Mouse (Mus musculus) myocyte (in vitro differentiated cells): ENCODE results near the gene Gm20696. TPM values are rescaled to one million over a fixed set of nuclear protein-coding genes. Genes with fewer than 3 reads are reported as not detected.

Experiments used
- H3K27me3 ChIP-seq: one replicate; pipeline ENCODE4 v1.6.1; 2011; ENCODE audit not compliant: control insufficient read depth, insufficient read depth, insufficient read length
- H3K36me3 ChIP-seq: one replicate; pipeline ENCODE4 v1.6.1; 2011; ENCODE audit not compliant: control insufficient read depth, insufficient read depth
- H3K4me2 ChIP-seq: one replicate; pipeline ENCODE4 v1.6.1; 2011; ENCODE audit warnings: low read depth, control low read depth
- H3K4me3 ChIP-seq: one replicate; pipeline ENCODE4 v1.5.1; 2011; ENCODE audit warnings: mild to moderate bottlenecking, control low read depth, moderate library complexity
- H3K79me2 ChIP-seq: one replicate; pipeline ENCODE4 v1.6.1; 2011; ENCODE audit not compliant: control insufficient read depth, insufficient read depth
- H3ac ChIP-seq: one replicate; pipeline ENCODE4 v1.6.1; 2011; ENCODE audit not compliant: control insufficient read depth, insufficient read length
- CEBPB ChIP-seq: IDR thresholded peaks from 2 replicates; pipeline ENCODE4 v1.6.1; 2011; ENCODE audit warnings: mild to moderate bottlenecking, moderate library complexity; ENCODE audit not compliant: poor library complexity, insufficient read depth, severe bottlenecking
- E2F4 ChIP-seq: IDR thresholded peaks from one replicate; pipeline ENCODE4 v1.6.1; 2011; ENCODE audit warnings: mild to moderate bottlenecking, control low read depth, moderate library complexity; ENCODE audit not compliant: insufficient read depth
- MAX ChIP-seq: IDR thresholded peaks from one replicate; pipeline ENCODE4 v1.6.1; 2011; ENCODE audit warnings: low read depth, mild to moderate bottlenecking, control low read depth
- MYOD1 ChIP-seq, 3 experiments: IDR thresholded peaks; one replicate each; pipeline ENCODE4 v1.6.1; 2011; ENCODE audit warnings: control low read depth in 2 of 3, low read depth in 2 of 3, mild to moderate bottlenecking in 2 of 3, moderate library complexity in 1 of 3; ENCODE audit not compliant: insufficient read length in 2 of 3, control insufficient read depth in 1 of 3
- MYOG ChIP-seq, 3 experiments: IDR thresholded peaks; one replicate each; pipeline ENCODE4 v1.6.1; 2011; ENCODE audit warnings: control low read depth in 2 of 3, low read depth in 2 of 3, mild to moderate bottlenecking in 2 of 3; ENCODE audit not compliant: insufficient read length in 2 of 3, control insufficient read depth in 1 of 3, insufficient read depth in 1 of 3
- POLR2A ChIP-seq: IDR thresholded peaks from one replicate; pipeline ENCODE4 v1.6.1; 2011; ENCODE audit warnings: low read depth, mild to moderate bottlenecking, control low read depth, moderate library complexity; ENCODE audit not compliant: insufficient read length
- POLR2AphosphoS2 ChIP-seq: IDR thresholded peaks from one replicate; pipeline ENCODE4 v1.6.1; 2011; ENCODE audit warnings: low read depth, control low read depth; ENCODE audit not compliant: insufficient read length
- REST ChIP-seq: IDR thresholded peaks from one replicate; pipeline ENCODE4 v1.6.1; 2011; ENCODE audit warnings: mild to moderate bottlenecking, control low read depth, moderate library complexity; ENCODE audit not compliant: insufficient read depth, insufficient read length
- SRF ChIP-seq: IDR thresholded peaks from one replicate; pipeline ENCODE4 v1.6.1; 2011; ENCODE audit warnings: low read depth; ENCODE audit not compliant: control insufficient read depth, insufficient read length
- TCF12 ChIP-seq: IDR thresholded peaks from one replicate; pipeline ENCODE4 v1.6.1; 2011; ENCODE audit warnings: mild to moderate bottlenecking, control low read depth; ENCODE audit not compliant: poor library complexity, insufficient read depth, severe bottlenecking
- TCF3 ChIP-seq: IDR thresholded peaks from one replicate; pipeline ENCODE4 v1.6.1; 2011; ENCODE audit warnings: low read depth, control low read depth; ENCODE audit not compliant: insufficient read length
- USF1 ChIP-seq: IDR thresholded peaks from one replicate; pipeline ENCODE4 v1.6.1; 2011; ENCODE audit warnings: low read depth, mild to moderate bottlenecking, control low read depth, moderate library complexity
- polyA plus RNA-seq: library from polyadenylated mRNA; unstranded; fragments of >200 nt; fragmentation: generic; extraction: Trizol; gene quantifications from one replicate; pipeline ENCODE4 v1.2.1, GENCODE M21; 2012; ENCODE audit warnings: missing spikeins

Gm20696 gene
- polyA plus RNA-seq, 1 experiment: 0.13 TPM

DNA sequence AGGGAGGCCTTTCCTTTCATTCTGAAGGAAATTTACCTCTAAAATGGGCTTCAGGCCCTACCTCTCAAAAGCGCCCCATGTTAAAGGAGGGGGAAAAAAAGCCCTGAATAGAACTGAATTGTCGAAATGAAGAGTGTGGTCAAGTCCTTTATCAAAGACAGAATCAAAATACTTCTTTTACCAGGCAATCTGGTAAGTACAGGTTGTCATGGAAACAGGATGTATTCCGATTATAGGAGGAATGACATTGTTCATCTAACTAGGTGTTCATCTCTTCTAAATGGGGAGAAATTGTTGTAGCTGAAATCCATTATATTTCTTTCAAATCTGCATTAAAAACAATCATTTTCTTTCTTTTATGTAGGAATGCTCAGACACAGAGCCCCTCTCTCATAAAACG, 7.9 kb upstream of the Gm20696 start:
- Histone ChIP-seq H3ac (no peak overlapping the region), H3K36me3 (no peaks in the 10 kb centered on the region), H3K4me2 (no peak overlapping the region), H3K27me3 (peaks cover 22% of the 10 kb centered on the region), H3K4me3 (no peak overlapping the region), H3K79me2 (no peaks in the 10 kb centered on the region)
- no peak for TF ChIP-seq USF1
- TF ChIP-seq MAX: no peak
- TF ChIP-seq TCF3: no peak
- TF ChIP-seq MYOG (IDR thresholded peaks at IDR 0.05; ENCODE audit: control insufficient read depth in 1 of 3, insufficient read depth in 1 of 3, insufficient read length in 2 of 3, low read depth in 2 of 3): no peak
- no peak for TF ChIP-seq TCF12
- TF ChIP-seq POLR2A: no peak
- TF ChIP-seq POLR2AphosphoS2: no peak
- TF ChIP-seq CEBPB: no peak
- TF ChIP-seq SRF: no peak
- TF ChIP-seq MYOD1 (IDR thresholded peaks at IDR 0.05; ENCODE audit: control insufficient read depth in 1 of 3, insufficient read length in 2 of 3, low read depth in 2 of 3): no peak
- no peak for TF ChIP-seq REST
- TF ChIP-seq E2F4: no peak

DNA sequence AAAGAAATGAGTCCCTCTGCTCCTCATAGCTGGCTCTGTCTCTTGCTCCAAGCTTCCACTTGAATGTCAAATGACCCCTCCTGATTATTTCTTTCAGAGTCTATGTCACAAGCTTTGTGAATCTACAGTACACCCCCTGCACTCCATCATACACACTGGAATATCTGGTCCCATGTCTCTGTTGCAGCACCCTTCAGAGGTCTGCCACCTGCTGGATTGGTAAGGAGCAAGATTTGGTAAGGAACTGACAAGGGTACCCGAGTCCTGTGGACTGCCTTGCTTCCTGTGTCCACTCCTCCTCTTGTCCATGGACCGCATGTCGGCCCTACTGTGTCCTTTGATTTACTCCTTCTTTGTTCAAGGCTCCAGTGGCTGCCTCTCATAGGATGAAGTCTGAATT, 5.2 kb upstream of the Gm20696 start:
- TF ChIP-seq MYOG (IDR thresholded peaks at IDR 0.05; ENCODE audit: control insufficient read depth in 1 of 3, insufficient read depth in 1 of 3, insufficient read length in 2 of 3, low read depth in 2 of 3) (no peak), E2F4 (no peak), TCF12 (no peak), POLR2A (no peak), POLR2AphosphoS2 (no peak), CEBPB (no peak), REST (no peak), MAX (no peak), TCF3 (no peak), USF1 (no peak), SRF (no peak), MYOD1 (IDR thresholded peaks at IDR 0.05; ENCODE audit: control insufficient read depth in 1 of 3, insufficient read length in 2 of 3, low read depth in 2 of 3) (no peak)
- H3K36me3 ChIP-seq: no peaks in the 10 kb centered on the region
- H3K79me2 ChIP-seq: no peaks in the 10 kb centered on the region
- peaks cover 2% of the 10 kb centered on the region for H3K27me3 ChIP-seq
- no peak overlapping the region for H3ac ChIP-seq
- no peak overlapping the region for H3K4me3 ChIP-seq
- H3K4me2 ChIP-seq: no peak overlapping the region

DNA sequence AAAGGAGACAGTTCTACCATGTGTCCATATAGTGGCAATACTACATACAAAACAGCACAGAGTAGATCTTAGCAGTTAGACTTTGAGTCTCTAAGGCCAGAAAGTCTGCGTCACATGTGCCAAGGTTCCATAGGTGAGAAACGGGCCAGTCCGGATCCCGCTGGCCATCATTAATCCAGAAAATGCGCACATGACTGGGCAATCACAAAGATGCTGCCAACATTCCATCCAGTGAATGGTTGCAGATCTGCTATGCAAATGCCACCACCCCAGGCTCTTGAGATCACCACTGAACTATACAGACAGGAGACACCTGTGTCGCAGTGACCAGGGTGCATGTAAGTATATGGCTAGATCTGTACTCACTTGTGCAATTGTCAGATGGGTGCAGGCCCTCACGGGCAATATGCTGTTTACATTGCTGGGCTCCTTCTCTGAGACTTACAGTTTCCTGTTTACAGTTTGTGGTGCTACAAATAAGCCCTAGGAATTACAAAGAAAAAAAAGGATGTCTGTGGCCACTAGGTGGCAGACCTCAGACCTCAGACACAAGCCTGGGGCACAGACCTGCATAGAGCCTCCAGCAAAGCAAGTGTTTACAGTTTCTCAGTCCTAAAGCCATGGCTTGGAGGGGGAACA, 4.0 kb upstream of the Gm20696 start:
- no peak overlapping the region for H3K4me2 ChIP-seq
- no peaks in the 10 kb centered on the region for H3K27me3 ChIP-seq
- no peaks in the 10 kb centered on the region for H3K79me2 ChIP-seq
- H3ac ChIP-seq: no peak overlapping the region
- no peak for TF ChIP-seq POLR2AphosphoS2
- TF ChIP-seq TCF3: no peak
- no peak overlapping the region for H3K4me3 ChIP-seq
- H3K36me3 ChIP-seq: no peaks in the 10 kb centered on the region

DNA sequence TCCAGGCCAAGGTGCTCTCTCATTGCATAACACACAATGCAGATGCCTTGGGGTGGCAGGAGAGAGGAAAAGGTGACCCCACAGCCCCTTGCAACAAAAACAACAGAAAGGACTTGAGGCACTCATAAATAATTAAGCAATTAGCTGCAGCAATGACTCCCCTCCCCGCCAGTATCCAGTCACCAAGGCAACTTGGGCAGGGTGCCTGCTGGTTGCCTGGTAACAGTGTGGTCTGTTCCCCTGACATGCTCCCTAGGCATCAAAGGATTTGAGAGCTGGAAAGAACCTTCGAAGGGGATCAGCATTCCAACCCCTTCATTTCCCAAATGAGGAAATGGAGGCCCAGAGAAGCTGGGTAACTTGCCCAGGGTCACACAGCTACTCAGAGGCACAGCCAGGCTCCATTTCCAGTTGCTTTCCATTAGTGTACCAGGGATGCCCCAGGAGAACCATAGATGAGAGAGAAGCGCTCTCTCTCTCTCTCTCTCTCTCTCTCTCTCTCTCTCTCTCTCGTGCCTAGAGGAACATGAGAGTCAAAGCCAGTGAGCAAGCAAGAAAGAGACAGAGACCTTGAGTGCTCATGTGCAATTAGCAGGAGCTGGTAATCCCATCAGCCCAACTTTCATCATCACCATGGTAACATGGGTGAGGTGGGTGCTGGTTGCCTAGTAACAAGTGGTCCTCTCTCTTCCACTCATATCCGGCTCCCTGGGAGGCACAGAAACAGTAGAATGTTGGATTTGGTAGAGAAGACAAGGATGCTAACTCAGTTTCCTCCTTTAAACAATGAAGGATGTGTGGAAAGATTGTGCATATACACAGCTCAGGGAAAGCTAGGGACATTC, 3.1 kb upstream of the Gm20696 start:
- H3ac ChIP-seq: no peak overlapping the region
- TF ChIP-seq SRF: no peak
- TF ChIP-seq MYOG (IDR thresholded peaks at IDR 0.05; ENCODE audit: control insufficient read depth in 1 of 3, insufficient read depth in 1 of 3, insufficient read length in 2 of 3, low read depth in 2 of 3): no peak
- no peak for TF ChIP-seq REST
- TF ChIP-seq MYOD1 (IDR thresholded peaks at IDR 0.05; ENCODE audit: control insufficient read depth in 1 of 3, insufficient read length in 2 of 3, low read depth in 2 of 3): no peak
- no peak for TF ChIP-seq POLR2AphosphoS2
- no peak for TF ChIP-seq TCF12
- no peak overlapping the region for H3K4me3 ChIP-seq
- H3K27me3 ChIP-seq: no peaks in the 10 kb centered on the region
- no peaks in the 10 kb centered on the region for H3K79me2 ChIP-seq
- H3K36me3 ChIP-seq: no peaks in the 10 kb centered on the region
- no peak overlapping the region for H3K4me2 ChIP-seq

DNA sequence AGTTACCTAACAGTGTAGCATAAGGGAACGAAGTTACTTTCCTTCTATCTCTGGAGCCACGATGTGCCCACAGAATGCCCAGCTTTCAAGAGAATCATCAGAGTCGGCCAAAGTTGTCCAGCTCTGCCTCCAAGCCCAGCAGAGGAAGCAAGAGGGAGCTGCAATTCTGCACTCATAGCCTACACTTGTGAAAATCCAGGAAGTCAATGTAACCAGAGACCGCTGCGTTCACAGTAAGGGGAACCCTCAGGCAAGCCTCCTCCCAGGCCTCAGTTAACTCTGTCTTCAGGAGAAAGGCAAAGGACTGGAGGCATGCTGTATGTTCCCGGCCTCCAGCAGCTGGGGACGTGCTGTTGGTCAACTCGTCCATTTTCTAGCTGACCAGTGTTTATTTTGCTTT, 693 bp upstream of the Gm20696 start:
- Histone ChIP-seq H3K4me3 (peak overlapping the region; percentile 44), H3K79me2 (no peaks in the 10 kb centered on the region), H3K27me3 (no peaks in the 10 kb centered on the region), H3K4me2 (peak overlapping the region; percentile 94), H3K36me3 (no peaks in the 10 kb centered on the region), H3ac (no peak overlapping the region)
- TF ChIP-seq USF1 (no peak), MYOD1 (IDR thresholded peaks at IDR 0.05; ENCODE audit: control insufficient read depth in 1 of 3, insufficient read length in 2 of 3, low read depth in 2 of 3) (no peak), SRF (no peak), MYOG (IDR thresholded peaks at IDR 0.05; ENCODE audit: control insufficient read depth in 1 of 3, insufficient read depth in 1 of 3, insufficient read length in 2 of 3, low read depth in 2 of 3) (no peak), TCF12 (no peak), E2F4 (no peak), POLR2A (no peak), MAX (no peak), REST (no peak), POLR2AphosphoS2 (no peak), CEBPB (no peak), TCF3 (no peak)
